Mouse (Mus musculus) left cerebral cortex, postnatal 25 days (tissue): ENCODE results near the gene Gng10. TPM values are rescaled to one million over a fixed set of nuclear protein-coding genes. Genes with fewer than 3 reads are reported as not detected.

ENCODE experiments used
- DNase-seq, 2 experiments: peaks; one replicate each; pipeline ENCODE4 v3.0.0; 2022; ENCODE audit warnings: low spot score in 2 of 2, mixed read lengths in 1 of 2
- intact Hi-C: fragments of 180-260 bp; cut with DNase I; formaldehyde crosslinking; loops from one replicate; pipeline ENCODE4 v1.15.1; 2025
- total RNA-seq, 2 experiments: library from RNA; stranded (reverse); gene quantifications; 2 replicates each; pipeline ENCODE4 v1.2.3; 2021

Gng10 gene
- 10 to 100 TPM; 75.6 to 77.4 TPM for total RNA-seq

DNA sequence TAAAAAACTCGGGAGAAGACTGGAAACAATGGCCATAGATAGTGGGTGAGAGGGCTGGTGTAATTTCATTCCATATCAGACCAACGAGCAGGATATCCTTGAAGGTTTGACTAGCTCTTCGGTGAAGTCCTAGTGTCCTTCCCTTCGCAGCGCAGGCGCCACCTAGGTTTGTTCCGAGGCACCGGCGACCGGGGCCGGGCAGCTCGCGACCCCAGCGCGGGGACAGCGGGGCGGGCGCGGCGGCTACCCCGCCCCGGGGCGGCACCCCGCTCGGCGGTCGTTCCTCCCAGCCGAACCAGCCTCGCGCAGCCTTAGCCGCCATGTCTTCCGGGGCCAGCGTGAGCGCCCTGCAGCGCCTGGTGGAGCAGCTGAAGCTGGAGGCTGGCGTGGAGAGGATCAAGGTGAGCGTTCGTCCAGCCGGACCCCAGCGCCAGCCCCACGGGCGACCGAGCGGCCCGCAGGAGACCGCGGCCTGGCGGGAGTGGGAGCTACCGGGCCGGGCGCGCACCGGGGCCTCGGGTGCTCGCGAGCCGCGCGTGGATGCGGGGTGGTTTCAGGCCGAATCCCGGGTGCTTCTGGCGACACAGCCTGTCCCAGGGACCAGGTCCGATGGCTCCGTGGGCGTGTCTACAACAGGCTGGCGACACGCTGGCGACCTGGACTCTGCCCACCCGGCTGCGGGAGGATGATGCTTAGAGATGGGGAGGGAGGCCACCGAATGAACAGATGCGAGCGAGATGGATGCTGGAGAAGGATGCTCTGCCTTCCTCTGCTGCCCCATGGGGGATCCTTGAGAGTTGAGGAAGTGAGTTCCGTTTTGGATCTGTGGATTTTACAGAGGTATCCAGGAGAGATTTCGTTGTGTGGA lies at the start of gene Gng10:
TSS of gene Gng10 (plus strand) at position 171 of the 868 bp plus-strand sequence.
- peak; percentile 65 to 76 for DNase-seq
- intact Hi-C loops = loop anchor here (5.0 kb wide), 1 partner anchor 33 kb away; the partner anchor contains the start of gene Gm20503

DNA sequence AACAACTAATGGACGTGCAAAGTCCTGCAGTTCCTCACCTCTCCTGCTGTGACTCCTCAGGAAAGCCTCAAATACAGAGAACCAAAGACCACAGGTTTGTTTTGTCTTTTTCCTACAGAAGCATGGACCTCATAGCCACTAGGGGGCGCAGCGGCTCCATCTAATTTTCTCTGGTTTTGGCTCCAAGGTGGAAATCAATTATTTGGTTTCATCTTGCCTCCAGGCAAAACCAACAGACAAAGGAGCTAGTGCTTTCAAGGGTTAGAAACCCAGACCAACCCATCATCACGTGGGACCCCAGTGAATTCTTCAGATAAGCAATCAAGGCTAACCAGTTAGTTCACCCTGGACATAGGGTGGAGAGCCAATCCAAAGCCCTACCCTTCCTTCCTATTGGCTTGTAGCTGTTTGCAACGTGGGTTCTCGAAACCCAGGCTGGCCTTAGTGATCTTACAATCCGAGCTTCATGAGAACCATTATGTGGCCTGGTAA lies 49.7 kb upstream of the Gng10 start:
- intact Hi-C loops = loop anchor here (2.0 to 10.0 kb wide), 2 partner anchors 52 to 360 kb away; no protein-coding TSS in a partner anchor
- peak; percentile 67 to 72 for DNase-seq

DNA sequence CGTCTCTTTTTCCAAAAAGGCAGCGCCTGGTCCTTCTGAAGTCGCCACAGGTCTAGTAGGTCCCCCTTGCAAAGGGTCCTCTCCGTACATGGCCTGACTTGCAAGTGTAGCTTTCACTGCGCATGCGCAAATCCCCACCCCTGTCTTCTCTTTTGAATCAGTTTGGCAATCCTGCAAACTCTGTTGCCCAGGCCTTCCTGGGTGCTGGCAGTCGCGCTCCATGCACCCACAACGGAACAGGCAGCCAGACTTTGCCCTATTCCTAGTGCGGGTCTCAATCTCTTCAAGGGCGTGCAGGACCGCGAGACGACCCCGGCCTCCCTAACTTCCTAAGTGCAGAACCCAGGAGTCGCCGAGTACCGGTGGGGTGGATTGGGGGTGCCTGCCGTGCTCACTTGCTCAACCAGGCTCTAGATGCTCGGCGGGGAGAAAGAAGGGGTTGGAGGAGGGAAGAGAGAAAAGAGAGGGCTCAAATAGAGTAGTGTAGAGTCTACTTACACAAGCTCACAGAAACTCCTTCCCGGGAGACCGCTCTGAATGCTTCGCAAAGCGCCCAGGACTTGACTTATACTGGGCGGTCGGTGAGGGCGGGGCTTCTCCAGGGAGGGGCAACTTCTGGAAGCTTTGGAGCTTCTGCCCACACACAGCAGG lies 48.2 kb upstream of the Gng10 start, which contains the start of gene Ptgr1:
TSS of gene Ptgr1 (minus strand) at position 580 of the 651 bp plus-strand sequence.
- intact Hi-C loops = loop anchor here (10.0 kb wide), 1 partner anchor 358 kb away; no protein-coding TSS in a partner anchor
- DNase-seq = peak; percentile 72 to 84

DNA sequence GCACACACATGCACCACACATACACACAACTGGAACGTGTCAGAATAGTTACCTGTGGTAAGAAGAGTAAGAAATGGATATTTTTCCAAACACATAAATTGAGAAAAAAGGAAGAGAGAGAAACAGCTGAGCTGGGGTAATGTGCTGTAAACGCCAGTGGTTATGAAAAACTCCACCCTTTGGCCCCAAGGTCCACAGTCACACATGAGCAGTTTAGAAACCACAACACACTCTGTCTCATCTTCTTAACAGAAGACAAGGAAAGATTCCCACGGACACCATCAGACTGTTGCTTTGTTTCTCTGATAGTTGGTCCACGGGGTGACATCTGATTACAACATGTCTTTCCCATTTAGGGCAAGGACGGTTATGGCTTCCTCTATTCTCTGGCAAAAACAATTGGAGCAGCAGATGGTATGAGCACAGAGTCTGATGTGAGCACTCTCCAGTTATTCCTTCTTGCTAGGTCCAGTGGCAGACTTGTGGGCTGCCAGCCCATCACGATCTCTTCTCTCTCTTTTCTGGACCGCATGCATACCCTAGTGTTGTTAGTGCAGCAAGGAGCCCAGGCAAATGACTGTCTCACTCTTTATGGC lies 45.5 kb upstream of the Gng10 start:
- intact Hi-C loops = loop anchor here (10.0 kb wide), 1 partner anchor 355 kb away; no protein-coding TSS in a partner anchor

DNA sequence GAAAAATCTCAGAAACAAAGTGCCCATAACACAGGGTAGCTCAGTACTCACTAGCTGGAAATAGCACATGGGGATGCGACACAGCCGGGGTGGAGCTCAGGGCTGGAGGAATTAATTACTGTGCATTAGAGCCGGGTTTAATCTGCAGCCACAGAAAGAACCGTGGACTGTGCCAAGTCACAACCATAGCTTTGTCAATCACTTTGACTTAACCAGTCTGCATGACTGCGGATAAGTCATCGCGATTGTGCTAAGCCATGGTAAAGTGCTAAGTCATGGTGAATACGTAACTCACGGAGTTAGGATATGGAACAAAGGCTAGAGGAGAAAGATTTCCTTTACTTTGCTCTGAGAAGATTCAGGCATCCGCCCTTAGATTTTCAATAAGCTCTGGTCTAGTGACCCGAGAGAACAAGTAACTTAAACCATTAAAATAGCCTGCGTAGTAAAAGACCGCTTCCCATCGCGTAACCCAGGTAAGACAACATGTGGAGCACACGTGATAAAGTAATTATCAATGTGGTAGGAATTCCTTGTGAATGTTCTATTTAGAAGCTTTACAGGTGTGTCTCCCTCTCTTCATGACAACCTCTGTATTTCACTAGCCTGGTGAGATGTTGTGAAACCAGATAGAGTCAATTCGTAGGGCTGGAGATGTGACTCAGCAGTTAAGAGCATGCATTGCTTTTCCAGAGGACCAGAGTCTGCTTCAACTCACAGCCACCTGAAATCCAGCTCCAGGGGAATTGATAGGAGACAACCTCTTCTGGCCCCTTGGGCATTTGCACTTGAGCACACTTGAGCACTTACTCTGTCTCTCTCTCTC lies 44.1 kb upstream of the Gng10 start:
- intact Hi-C loops = no loop called here
- DNase-seq = no peak

More for the DNA sequence above, 45.5 kb upstream of the Gng10 start:
- no peak for DNase-seq

DNA sequence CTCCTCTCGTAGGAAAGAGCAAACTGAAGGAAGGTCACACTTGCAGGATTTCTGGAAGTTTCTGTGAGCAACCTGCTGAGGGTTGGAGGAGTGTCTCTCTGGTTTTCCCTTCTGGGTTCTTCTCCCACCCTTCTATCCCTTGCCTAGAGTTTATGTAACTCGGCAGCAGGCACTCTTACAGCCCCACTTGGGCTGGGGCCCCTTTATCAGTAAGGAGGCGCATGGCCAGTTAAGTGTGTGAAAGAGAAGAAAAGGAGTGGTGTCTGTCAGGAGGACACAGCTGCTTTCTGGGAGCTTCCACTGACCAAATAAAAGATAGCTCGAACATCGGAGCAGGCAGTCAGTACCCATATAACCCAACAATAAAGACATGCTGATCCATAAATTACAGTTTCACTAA lies 42.7 kb upstream of the Gng10 start:
- no peak for DNase-seq
- intact Hi-C loops = no loop called here

DNA sequence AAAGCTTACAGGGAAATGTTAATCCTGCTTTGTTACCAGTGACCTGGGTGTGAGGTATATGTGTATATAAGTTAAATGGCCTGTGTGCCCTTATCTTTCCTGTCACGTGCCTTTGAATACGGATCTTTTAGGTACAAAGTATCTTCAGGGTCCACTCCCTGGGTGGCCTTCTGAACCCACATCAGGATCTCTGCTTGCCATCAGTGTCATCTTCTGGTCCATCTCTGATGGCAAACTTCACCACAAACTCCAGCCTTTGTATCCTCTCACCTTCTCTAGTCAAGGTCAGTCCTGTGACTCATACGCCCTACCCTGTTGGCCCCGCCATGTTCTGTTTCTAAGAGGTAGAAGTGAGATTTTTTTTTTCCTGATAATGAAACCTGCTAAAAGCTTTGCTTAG lies 40.1 kb upstream of the Gng10 start, which contains the start of gene Dnajc25:
TSS of gene Dnajc25 (plus strand) at position 301 of the 400 bp plus-strand sequence.
- DNase-seq = no peak
- intact Hi-C loops = no loop called here

DNA sequence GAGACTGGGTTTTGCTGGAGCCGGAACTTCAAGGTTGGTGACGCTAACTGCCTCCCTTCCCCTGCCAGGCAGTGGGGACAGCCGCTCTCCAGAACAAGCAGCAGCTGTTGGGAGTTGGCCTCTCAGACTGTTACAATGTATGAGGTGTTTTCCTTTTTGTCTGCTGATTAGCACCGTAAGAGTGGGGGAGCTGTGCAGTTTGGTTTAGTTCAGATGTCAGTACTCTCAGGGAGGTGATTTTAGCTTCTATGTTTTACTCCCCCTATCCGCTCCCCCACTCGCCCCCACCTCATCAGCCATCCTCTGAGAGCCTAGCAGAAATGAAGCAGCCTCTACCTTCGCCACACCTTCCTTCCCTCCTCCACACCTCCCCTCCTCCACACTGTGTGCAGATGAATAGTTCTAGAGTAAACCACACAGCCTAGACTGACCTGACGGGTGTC lies 39.6 kb upstream of the Gng10 start:
- intact Hi-C loops = no loop called here
- no peak for DNase-seq

DNA sequence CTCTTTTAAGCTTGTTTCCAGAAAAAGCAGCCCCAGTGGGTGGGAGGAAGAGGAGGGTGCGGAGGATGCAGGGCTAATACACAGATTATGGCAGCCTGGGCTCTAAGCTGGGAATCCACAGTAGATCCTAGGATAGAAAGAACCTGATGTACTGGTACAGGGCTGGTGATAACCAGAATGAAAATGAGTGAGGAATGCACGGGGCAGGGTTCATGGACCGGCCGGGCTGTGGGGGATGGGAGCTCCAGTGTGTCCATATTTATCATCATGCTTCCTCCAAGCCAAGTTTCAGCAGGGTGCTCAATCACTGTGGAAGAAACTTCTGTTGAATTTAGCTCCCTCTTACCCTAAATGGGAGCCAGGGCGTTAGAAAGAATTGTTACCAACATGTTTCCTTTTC lies 37.8 kb upstream of the Gng10 start:
- intact Hi-C loops = no loop called here
- no peak for DNase-seq

DNA sequence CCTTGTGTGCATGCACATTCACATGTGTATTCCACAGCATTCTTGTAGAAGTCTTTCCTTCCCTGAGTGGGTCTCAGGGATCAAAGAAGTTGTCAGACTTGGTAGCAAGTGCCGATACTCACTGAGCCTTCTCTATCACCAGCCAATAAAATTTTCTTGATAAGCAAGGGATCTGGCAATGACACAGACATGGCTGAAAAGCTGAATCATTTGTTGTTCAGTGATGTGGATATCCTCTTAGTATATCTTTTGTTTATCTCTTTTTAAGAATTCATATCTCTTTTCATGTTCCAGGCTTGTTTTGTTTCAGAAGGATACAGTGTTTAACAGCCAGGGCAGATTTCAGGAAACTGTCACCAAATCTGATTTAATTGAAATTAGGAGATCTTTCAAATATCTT lies 36.2 kb upstream of the Gng10 start:
- intact Hi-C loops = no loop called here
- DNase-seq = no peak

DNA sequence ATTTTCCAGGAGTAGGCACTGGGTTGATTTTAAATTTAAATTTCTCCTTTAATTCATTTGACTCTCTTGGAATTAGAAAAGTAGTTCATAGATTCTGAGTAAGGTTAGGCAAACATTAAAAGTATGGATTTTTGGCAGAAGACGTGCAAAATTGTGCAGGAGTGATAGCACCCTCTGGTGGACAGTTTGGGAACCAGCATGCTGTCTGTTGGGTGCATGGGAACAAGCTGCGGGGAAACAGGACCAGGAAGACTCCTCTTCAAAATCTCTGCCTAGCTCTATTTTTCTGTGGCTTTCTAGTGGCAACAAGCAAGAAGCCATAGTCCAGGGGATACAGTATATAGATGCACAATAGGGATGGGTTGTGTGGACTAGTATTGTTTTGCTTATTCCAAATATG lies 35.2 kb upstream of the Gng10 start:
- DNase-seq = peak; percentile 68 to 85
- intact Hi-C loops = loop anchor here (5.0 kb wide), 1 partner anchor 38 kb away; the partner anchor contains the start of gene Gng10

DNA sequence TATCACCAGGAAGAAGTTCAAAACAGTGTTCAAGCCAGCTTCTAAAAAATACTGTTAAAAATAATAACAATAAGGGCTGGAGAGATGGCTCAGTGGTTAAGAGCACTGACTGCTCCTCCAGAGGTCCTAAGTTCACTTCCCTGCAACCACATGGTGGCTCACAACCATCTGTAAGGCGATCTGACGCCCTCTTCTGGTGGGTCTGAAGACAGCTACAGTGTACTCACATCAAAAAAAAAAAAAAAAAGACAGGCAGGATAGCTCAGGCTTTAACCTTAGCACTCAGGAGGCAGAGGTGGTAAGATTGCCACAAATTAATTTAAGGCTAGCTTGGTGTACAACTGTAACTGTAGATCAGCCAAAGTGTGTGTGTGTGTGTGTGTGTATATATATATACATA lies 34.3 kb upstream of the Gng10 start:
- intact Hi-C loops = loop anchor here (5.0 kb wide), 1 partner anchor 37 kb away; the partner anchor contains the start of gene Gng10
- DNase-seq = no peak

DNA sequence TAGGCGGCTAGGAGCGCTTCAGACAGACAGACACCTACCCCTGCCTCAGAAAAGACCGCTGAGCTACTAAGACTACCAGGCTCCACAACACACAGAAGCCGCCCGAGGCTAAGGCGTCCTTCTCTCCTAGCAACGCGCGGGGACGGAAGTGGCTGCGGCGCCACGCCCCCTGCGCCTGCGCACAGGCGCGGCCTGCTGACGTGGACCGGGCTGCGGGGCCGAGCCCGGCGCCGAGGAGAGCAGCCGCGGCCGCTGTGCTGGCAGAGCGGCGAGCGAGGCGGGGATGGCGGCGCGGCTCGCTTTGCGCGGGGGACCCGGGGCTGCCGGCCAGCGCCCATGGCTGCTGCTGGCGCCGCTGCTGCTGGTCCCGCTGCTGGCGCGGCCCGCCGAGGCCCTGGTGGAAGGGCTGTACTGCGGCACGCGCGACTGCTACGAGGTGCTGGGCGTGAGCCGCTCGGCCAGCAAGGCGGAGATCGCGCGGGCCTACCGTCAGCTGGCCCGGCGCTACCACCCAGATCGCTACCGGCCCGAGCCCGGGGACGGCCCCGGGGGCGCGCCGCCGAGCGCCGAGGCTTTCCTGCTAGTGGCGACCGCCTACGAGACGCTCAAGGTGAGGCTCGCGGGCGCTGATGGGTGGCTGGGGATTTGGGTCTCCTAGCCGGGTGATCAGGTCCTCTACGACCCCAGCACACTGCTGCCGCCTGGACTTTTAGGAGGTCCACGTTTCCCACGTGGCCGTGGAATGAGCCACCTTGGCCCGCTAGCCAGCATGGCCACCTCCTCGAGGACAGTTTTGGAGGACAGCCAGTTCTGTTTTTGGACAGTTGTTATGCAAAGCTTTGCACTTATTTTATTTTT lies 31.7 kb upstream of the Gng10 start, which contains the start of gene Gm20503:
TSS of gene Gm20503 (plus strand) at position 263 of the 858 bp plus-strand sequence.
- DNase-seq = peak; percentile 93 to 94
- intact Hi-C loops = loop anchor here (5.0 kb wide), 1 partner anchor 34 kb away; the partner anchor contains the start of gene Gng10

DNA sequence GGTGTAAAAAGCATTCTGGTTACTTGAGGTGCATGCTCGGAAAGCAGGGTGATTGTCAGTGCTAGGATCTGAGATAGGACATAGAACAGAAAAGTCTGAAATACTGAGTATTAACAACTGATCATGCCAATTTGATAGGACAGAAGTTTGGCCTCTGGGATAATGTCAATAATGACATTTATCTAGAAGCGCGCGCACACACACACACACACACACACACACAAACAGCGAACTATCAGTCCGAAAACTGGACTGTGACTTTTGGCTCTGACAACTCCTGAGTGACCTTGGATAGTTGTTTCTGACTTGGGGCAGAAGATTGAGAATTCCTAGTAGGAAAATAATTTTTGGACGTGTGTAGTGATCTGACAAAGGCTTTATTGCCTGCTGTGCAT lies 31.1 kb upstream of the Gng10 start:
- intact Hi-C loops = loop anchor here (5.0 kb wide), 1 partner anchor 33 kb away; the partner anchor contains the start of gene Gng10
- no peak for DNase-seq

DNA sequence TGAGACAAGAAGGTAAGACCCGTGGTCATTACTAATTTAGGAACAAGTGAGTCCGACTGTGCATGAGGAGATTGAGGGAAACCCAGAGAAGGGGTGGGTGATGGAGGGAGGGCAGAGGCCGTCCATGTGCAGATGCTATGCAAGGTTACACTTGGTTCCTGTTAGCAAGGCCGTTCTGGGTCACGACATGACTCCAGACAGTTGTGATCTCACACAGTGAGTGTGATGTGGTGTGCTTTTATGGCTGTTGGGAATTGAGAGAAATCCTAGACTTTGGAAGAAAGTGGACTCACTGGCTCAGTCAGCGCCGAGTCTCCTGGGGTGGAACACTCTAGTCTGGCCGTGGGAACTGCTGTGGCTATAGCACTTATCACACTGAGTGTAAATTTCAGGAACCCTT lies 28.7 kb upstream of the Gng10 start:
- no peak for DNase-seq
- intact Hi-C loops = no loop called here

DNA sequence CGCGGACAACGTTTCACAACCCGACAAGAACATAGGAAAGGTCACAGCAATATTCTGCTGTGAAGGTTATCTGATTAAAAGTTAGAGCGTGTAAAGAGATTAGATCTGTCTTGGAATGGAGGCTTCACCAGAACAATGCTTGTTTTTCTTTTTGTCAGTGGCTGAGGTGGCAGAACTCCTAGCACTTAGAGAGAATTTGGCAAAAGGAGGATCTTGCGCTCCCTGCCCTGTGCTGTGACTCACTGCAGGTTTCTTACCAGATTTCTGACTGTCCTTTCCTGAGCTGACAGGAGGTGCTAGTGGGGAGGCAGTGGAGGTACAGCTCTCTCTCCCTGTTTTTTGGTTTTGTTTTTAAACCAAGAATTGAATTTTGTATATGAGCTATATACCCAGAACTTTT lies 27.9 kb upstream of the Gng10 start:
- DNase-seq = no peak
- intact Hi-C loops = no loop called here

DNA sequence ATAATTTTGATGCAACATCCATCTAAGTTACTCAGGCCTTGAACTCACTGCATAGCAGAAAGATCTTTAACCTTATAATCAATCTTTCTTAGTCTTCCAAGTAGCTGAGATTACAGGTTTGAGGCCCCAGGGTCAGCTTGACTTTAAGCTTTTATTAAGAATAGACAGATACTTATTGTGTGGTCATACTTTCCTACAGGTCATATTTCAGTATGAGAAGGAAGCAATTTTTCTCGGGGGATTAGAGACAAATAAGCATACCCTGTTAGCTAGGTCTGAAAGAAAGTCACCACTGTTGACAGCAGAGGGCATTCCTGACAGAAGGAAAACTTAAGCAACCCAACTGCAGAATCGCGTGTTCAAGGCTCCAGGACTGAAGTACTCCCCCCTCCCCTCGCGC lies 26.9 kb upstream of the Gng10 start:
- no peak for DNase-seq
- intact Hi-C loops = no loop called here

DNA sequence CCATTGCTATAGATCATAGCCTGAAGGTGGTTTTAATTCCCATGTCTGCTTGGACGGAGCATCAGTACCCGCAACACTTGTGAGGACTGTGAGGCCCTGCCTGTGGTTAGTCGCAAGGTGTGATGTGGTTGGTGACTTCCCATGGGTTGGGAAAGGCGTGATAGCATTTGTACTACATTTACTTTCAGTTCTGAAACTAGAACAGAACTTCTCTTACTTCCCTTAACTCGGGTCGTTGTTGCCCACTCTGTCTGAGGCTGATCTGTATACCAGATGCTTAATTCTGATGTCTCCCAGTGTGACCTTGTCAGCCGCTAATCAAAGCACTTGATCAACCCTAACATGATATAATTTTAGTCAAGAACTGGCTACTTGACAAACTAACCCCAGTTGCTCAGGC lies 25.7 kb upstream of the Gng10 start:
- no peak for DNase-seq
- intact Hi-C loops = no loop called here
